Mouse (Mus musculus): ENCODE measurements at regions not wholly inside any gene's neighbourhood (a gene's known extent, or its start where the extent isn't known, plus 50 kb on each side); places are given as distances from the start of the nearest gene placed in this dataset.

GRCm38 (mm10) chr8:96455336-96455735 is 567.0 kb upstream of the Got2 start:
- TF ChIP-seq UBTF (IDR thresholded peaks at IDR 0.05; ENCODE audit: low read depth, low read length) (no peak), MEF2A (IDR thresholded peaks at IDR 0.05; ENCODE audit: borderline replicate concordance, low read depth, low read length) (no peak), ETS1 (conservative IDR thresholded peaks at IDR 0.05; ENCODE audit: low read depth, low read length) (no peak), CTCF (conservative IDR thresholded peaks at IDR 0.05 in 1 of 2, IDR thresholded peaks at IDR 0.05 in 1 of 2; ENCODE audit: low read depth in 2 of 2, low read length in 2 of 2) (no peak), EP300 (IDR thresholded peaks at IDR 0.05; ENCODE audit: low read length) (no peak)

Measured in CH12.LX (cell line).